Mouse (Mus musculus) forebrain, embryonic 15.5 days (tissue): ENCODE measurements around the gene Ift81. TPM values are rescaled to one million over a fixed set of nuclear protein-coding genes. Genes with fewer than 3 reads are reported as not detected.

ENCODE experiments used
- ATAC-seq: fragments of 200-750 bp; cut with Nextera tagmentation; replicated peaks from 2 replicates; pipeline ENCODE4 v1.8.0; 2017; ENCODE audit warnings: mild to moderate bottlenecking, moderate TSS enrichment, moderate library complexity
- H3K27ac ChIP-seq: fragments of 300-500 bp; sonication (generic); replicated peaks from 2 replicates; pipeline ENCODE4 v1.5.1; 2015; ENCODE audit warnings: mild to moderate bottlenecking, inconsistent platforms
- H3K27me3 ChIP-seq: fragments of 300-500 bp; sonication (generic); 2 replicates; pipeline ENCODE4 v1.6.1; 2015; ENCODE audit warnings: inconsistent platforms
- H3K36me3 ChIP-seq: fragments of 300-500 bp; sonication (generic); 2 replicates; pipeline ENCODE4 v1.6.1; 2015; ENCODE audit warnings: mild to moderate bottlenecking, inconsistent platforms
- H3K4me1 ChIP-seq: fragments of 300-500 bp; sonication (generic); 2 replicates; pipeline ENCODE4 v1.6.1; 2015; ENCODE audit warnings: inconsistent platforms
- H3K4me2 ChIP-seq: fragments of 300-500 bp; sonication (generic); replicated peaks from 2 replicates; pipeline ENCODE4 v1.6.1; 2015; ENCODE audit warnings: mild to moderate bottlenecking, inconsistent platforms
- H3K4me3 ChIP-seq: fragments of 300-500 bp; sonication (generic); 2 replicates; pipeline ENCODE4 v1.5.1; 2015; ENCODE audit warnings: mild to moderate bottlenecking, inconsistent platforms
- H3K9ac ChIP-seq: fragments of 300-500 bp; sonication (generic); replicated peaks from 2 replicates; pipeline ENCODE4 v1.6.1; 2015; ENCODE audit warnings: mild to moderate bottlenecking, inconsistent platforms
- H3K9me3 ChIP-seq: fragments of 300-500 bp; sonication (generic); 2 replicates; pipeline ENCODE4 v1.6.1; 2016; ENCODE audit warnings: inconsistent platforms
- WGBS: fragments of 180-500 bp; shearing (Covaris S2); methylation state at CpG from one replicate; pipeline ENCODE4 v1.1.7; 2015; ENCODE audit warnings: mixed read lengths; 5-methylcytosine and 5-hydroxymethylcytosine counted together
- polyA plus RNA-seq: library from polyadenylated mRNA; unstranded; fragments of >200 nt; fragmentation: Nextera tagmentation; extraction: Ambion mirVana; gene quantifications from 2 replicates; pipeline ENCODE4 v1.2.1, GENCODE M21; 2015

Ift81 gene
- polyA plus RNA-seq, 1 experiment from 2014 or later = 67.0 TPM

DNA sequence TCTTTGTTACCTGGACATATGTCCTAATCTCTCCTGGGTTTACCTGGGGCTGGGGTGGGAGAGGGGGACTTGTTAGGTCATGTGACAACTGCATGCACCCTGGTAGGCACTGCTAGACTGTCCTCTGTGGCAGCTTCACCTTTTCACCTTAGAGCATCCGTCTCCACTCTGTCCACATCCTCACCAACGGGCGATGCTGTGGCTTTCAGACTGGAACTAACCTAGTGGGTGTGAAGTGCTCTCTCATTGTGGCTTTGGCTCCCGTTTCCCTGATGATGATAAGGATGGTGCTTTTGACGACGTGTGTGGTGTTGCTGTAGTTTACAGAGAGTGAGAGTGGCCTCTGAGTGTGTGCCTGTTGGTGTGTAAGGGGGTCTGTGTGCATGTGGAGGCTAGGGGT is 31.0 kb upstream of the Ift81 start:
- Histone ChIP-seq H3K4me3 (no peak overlapping the region), H3K4me1 (no peaks in the 10 kb centered on the region), H3K27me3 (no peaks in the 10 kb centered on the region), H3K36me3 (no peaks in the 10 kb centered on the region), H3K4me2 (no peak overlapping the region), H3K9ac (no peak overlapping the region), H3K27ac (no peak overlapping the region), H3K9me3 (no peaks in the 10 kb centered on the region)
- no peak for ATAC-seq
- 89% methylated on average over 6 of the region's 6 CpGs for WGBS

GRCm38 (mm10) chr5:122644111-122644607 is 29.8 kb upstream of the Ift81 start:
- H3K9me3 ChIP-seq = no peaks in the 10 kb centered on the region
- no peaks in the 10 kb centered on the region for H3K36me3 ChIP-seq
- ATAC-seq = no peak
- H3K9ac ChIP-seq = no peak overlapping the region
- no peak overlapping the region for H3K27ac ChIP-seq
- no peaks in the 10 kb centered on the region for H3K27me3 ChIP-seq
- WGBS = 73% methylated on average over 15 of the region's 15 CpGs
- H3K4me1 ChIP-seq = no peaks in the 10 kb centered on the region
- no peak overlapping the region for H3K4me3 ChIP-seq
- H3K4me2 ChIP-seq = no peak overlapping the region

DNA sequence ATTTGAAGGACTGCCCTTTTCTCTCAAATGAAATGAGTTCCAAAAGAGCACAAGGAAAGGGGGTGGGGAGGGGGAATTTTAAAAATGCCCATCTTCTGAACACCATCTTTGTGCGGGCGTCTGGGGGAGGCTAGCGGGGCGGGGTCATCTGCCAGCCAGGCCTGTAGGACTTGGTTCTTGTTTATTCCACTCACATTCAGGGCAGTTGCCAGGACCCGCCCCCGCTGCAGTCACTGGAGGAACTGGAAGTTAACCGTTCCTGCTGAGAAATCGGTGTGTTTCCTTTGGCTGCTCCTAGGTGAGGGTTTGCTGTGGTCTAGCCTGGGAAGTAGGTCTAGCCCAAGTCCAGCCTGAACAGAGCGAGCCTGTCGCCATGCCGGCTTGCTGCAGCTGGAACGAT is 29.4 kb upstream of the Ift81 start, which contains the start of gene P2rx7:
P2rx7 (plus strand) TSS at position 211 of the 400 bp plus-strand sequence.
- H3K9ac ChIP-seq = no peak within 1 kb of the TSS
- H3K27ac ChIP-seq = no peak within 1 kb of the TSS
- H3K27me3 ChIP-seq = no peaks in the 10 kb centered on the region
- ATAC-seq = no peak
- 69% methylated on average over 12 of the region's 12 CpGs for WGBS
- H3K4me2 ChIP-seq = no peak within 1 kb of the TSS
- no peak within 1 kb of the TSS for H3K4me3 ChIP-seq
- H3K4me1 ChIP-seq = no peaks in the 10 kb centered on the region
- no peaks in the 10 kb centered on the region for H3K9me3 ChIP-seq
- no peaks in the 10 kb centered on the region for H3K36me3 ChIP-seq

- 85% methylated on average over 5 of the region's 5 CpGs for WGBS
Observed at GRCm38 (mm10) chr5:122639986-122640385, 25.7 kb upstream of the Ift81 start.

GRCm38 (mm10) chr5:122639517-122639916 is 25.2 kb upstream of the Ift81 start:
- no peaks in the 10 kb centered on the region for H3K9me3 ChIP-seq
- H3K4me3 ChIP-seq = no peak overlapping the region
- no peaks in the 10 kb centered on the region for H3K27me3 ChIP-seq
- no peak for ATAC-seq
- H3K4me1 ChIP-seq = no peaks in the 10 kb centered on the region
- H3K9ac ChIP-seq = no peak overlapping the region
- no peak overlapping the region for H3K4me2 ChIP-seq
- no peaks in the 10 kb centered on the region for H3K36me3 ChIP-seq
- no peak overlapping the region for H3K27ac ChIP-seq
- 95% methylated on average over 4 of the region's 4 CpGs for WGBS

More at GRCm38 (mm10) chr5:122639986-122640385, 25.7 kb upstream of the Ift81 start:
- no peak for ATAC-seq
- Histone ChIP-seq H3K9ac (no peak overlapping the region), H3K27me3 (no peaks in the 10 kb centered on the region), H3K36me3 (no peaks in the 10 kb centered on the region), H3K9me3 (no peaks in the 10 kb centered on the region), H3K27ac (no peak overlapping the region), H3K4me1 (no peaks in the 10 kb centered on the region), H3K4me2 (no peak overlapping the region), H3K4me3 (no peak overlapping the region)

DNA sequence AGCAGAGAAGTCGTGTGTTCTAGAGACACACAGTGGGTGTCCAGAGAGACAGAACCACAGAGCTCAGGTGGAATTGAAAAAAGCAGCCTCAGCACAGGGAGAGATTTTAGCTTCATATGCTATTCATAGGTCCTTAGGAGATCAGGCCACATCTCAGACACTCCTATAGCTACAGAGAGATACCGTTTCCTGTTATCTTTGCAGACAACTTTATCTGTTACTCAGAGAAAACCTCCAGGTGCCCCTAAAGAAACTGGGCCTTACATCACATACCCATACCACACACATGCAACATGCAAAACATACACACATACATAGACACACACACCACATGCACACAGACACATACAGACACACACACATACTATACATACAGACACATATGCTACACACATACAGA is 24.0 kb upstream of the Ift81 start:
- H3K9me3 ChIP-seq = no peaks in the 10 kb centered on the region
- H3K36me3 ChIP-seq = no peaks in the 10 kb centered on the region
- no peak overlapping the region for H3K4me2 ChIP-seq
- H3K27ac ChIP-seq = no peak overlapping the region
- H3K9ac ChIP-seq = no peak overlapping the region
- no peaks in the 10 kb centered on the region for H3K4me1 ChIP-seq
- WGBS = 67% methylated on average over 2 of the region's 2 CpGs
- H3K27me3 ChIP-seq = no peaks in the 10 kb centered on the region
- no peak for ATAC-seq
- no peak overlapping the region for H3K4me3 ChIP-seq

- Histone ChIP-seq H3K4me1 (no peaks in the 10 kb centered on the region), H3K4me2 (peak overlapping the region; percentile 33), H3K4me3 (peak overlapping the region; percentile 17), H3K9me3 (no peaks in the 10 kb centered on the region), H3K27ac (no peak overlapping the region), H3K36me3 (no peaks in the 10 kb centered on the region), H3K27me3 (no peaks in the 10 kb centered on the region), H3K9ac (no peak overlapping the region)
- no peak for ATAC-seq
- 40% methylated on average over 16 of the region's 16 CpGs for WGBS
Observed at GRCm38 (mm10) chr5:122636958-122637357, 22.6 kb upstream of the Ift81 start.

DNA sequence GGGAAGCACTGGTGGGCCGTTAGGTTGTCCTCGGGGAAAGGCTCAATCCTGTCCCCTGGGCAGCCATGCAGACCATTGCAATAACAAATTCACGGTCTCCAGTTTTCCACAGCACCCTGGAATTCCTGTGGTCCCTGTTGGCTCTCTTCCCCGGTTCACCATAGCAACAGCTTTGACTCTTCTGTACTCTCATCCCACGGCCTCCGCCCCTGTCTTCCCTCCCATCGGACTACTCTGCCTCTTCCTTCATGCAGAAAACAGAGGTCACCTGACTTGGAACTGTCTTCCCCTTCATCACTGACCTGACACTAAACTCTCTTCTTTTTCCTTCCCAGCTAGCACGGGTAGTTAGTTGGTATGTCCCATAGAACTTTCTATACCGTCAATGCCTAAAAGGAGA is 22.0 kb upstream of the Ift81 start:
- H3K27ac ChIP-seq = no peak overlapping the region
- H3K9ac ChIP-seq = no peak overlapping the region
- no peaks in the 10 kb centered on the region for H3K36me3 ChIP-seq
- H3K4me3 ChIP-seq = no peak overlapping the region
- H3K4me1 ChIP-seq = no peaks in the 10 kb centered on the region
- WGBS = 75% methylated on average over 9 of the region's 9 CpGs
- no peaks in the 10 kb centered on the region for H3K27me3 ChIP-seq
- no peak for ATAC-seq
- H3K9me3 ChIP-seq = no peaks in the 10 kb centered on the region
- H3K4me2 ChIP-seq = no peak overlapping the region

GRCm38 (mm10) chr5:122635228-122635627 is 20.9 kb upstream of the Ift81 start:
- Histone ChIP-seq H3K4me3 (no peak overlapping the region), H3K36me3 (no peaks in the 10 kb centered on the region), H3K9ac (no peak overlapping the region), H3K4me1 (no peaks in the 10 kb centered on the region), H3K4me2 (no peak overlapping the region), H3K27ac (no peak overlapping the region), H3K9me3 (no peaks in the 10 kb centered on the region), H3K27me3 (no peaks in the 10 kb centered on the region)
- 81% methylated on average over 8 of the region's 8 CpGs for WGBS
- ATAC-seq = no peak

DNA sequence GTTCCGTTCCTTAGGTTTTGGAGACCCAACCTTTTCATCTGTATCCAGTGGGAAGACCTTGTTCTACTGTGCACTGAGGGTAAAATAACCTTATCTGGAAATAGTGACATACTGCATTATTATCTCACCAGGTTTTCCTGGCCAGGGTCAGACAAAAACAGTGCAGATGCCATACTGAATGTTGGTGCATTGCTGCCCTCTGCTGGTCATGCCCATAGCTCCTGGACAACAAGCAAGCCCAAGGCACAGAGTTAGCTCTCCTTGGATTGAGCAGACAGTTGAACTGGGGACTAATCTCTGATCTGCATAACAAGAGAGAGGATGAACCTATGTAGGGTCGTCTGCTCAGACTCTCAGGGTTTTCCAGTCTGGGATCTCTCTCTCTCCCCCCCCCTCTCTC is 12.9 kb upstream of the Ift81 start:
- peak; percentile 72; the same call in 1 of the 2 replicates for ATAC-seq
- Histone ChIP-seq H3K4me3 (no peak overlapping the region), H3K27ac (no peak overlapping the region), H3K27me3 (no peaks in the 10 kb centered on the region), H3K9ac (no peak overlapping the region), H3K4me1 (no peaks in the 10 kb centered on the region), H3K4me2 (no peak overlapping the region), H3K9me3 (no peaks in the 10 kb centered on the region), H3K36me3 (no peaks in the 10 kb centered on the region)
- 44% methylated on average over 2 of the region's 2 CpGs for WGBS

DNA sequence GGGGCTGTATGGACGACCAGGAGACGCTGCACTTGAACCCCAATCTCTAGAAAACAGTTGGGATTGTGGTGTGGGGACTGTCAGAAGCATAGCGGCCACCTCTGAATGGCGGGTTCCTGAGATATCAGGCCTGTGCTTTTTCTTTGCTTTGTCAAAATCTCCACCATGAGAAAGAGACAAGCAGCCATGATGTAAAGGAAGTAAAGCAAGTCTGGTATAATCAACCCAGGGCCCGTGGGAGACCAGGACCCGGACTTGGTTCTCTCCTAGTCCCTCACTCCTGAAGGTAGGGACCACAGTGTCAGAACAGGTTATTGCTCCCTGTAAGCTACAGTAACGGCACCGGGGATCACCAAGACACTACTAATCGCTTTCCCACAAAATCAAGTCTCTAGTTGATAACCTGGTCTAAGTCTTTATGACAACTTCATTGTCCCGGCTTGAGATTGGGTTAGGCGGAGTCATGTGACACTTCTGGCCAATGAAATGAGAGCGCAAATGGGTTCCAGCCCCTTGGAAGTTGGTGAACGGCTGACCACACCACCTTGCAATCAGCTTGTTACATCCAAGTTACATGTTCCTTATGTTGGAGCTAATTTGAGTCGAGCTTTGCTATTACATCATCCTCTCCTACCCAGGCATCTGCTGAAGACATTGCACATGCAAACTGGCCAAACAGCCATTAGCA is 11.4 kb upstream of the Ift81 start:
- no peak overlapping the region for H3K4me2 ChIP-seq
- no peak overlapping the region for H3K4me3 ChIP-seq
- no peak overlapping the region for H3K27ac ChIP-seq
- H3K9ac ChIP-seq = no peak overlapping the region
- H3K36me3 ChIP-seq = no peaks in the 10 kb centered on the region
- H3K27me3 ChIP-seq = no peaks in the 10 kb centered on the region
- H3K4me1 ChIP-seq = peaks cover 4% of the 10 kb centered on the region; the same call in 1 of the 2 replicates
- H3K9me3 ChIP-seq = no peaks in the 10 kb centered on the region
- 88% methylated on average over 14 of the region's 14 CpGs for whole genome bisulfite sequencing
- ATAC-seq = no peak

DNA sequence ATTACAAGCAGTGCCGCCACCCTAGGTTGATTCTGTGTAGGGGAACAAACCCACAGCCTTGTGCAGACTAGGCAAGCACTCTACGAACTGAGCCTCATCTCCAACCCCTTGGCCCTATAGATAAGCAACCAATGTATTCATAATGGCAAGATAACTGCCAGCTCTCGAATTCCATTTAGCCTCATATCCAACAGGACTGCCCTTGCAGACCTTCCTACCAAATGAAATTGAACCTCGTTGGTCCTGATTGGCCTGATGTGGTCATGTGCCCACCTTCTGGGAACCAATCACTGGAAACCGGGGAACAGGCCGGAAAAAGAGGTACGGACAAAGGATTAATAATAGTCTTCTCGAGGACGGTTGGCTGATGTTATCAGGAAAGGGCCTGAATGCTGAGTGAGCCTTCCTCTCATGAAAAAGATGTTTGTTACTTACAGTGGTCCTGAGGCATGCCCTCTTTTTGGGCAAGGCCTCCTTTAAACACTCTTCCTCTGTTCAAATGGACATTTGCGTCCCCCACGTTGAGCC is 10.7 kb upstream of the Ift81 start:
- Histone ChIP-seq H3K27me3 (no peaks in the 10 kb centered on the region), H3K4me2 (no peak overlapping the region), H3K4me1 (peaks cover 4% of the 10 kb centered on the region; the same call in 1 of the 2 replicates), H3K9ac (no peak overlapping the region), H3K4me3 (no peak overlapping the region), H3K27ac (no peak overlapping the region), H3K36me3 (no peaks in the 10 kb centered on the region), H3K9me3 (no peaks in the 10 kb centered on the region)
- no peak for ATAC-seq
- WGBS = 90% methylated on average over 11 of the region's 11 CpGs
